Mouse (Mus musculus) liver, embryonic 15.5 days (tissue): ENCODE results near the gene D17Wsu92e. TPM values are rescaled to one million over a fixed set of nuclear protein-coding genes. Genes with fewer than 3 reads are reported as not detected.

Experiments used
- ATAC-seq: fragments of 200-750 bp; cut with Nextera tagmentation; 2 replicates; pipeline ENCODE4 v1.8.0; 2017; ENCODE audit warnings: moderate number of reproducible peaks, mild to moderate bottlenecking, moderate library complexity; ENCODE audit not compliant: insufficient read depth
- H3K27ac ChIP-seq: fragments of 300-500 bp; sonication (generic); replicated peaks from 2 replicates; pipeline ENCODE4 v1.5.1; 2015; ENCODE audit warnings: mild to moderate bottlenecking, inconsistent platforms
- H3K27me3 ChIP-seq: fragments of 300-500 bp; sonication (generic); 2 replicates; pipeline ENCODE4 v1.6.1; 2015; ENCODE audit warnings: mild to moderate bottlenecking, inconsistent platforms
- H3K36me3 ChIP-seq: fragments of 300-500 bp; sonication (generic); replicated peaks from 2 replicates; pipeline ENCODE4 v1.6.1; 2015; ENCODE audit warnings: moderate library complexity, mild to moderate bottlenecking, inconsistent platforms
- H3K4me1 ChIP-seq: fragments of 300-500 bp; sonication (generic); replicated peaks from 2 replicates; pipeline ENCODE4 v1.6.1; 2015; ENCODE audit warnings: inconsistent platforms
- H3K4me2 ChIP-seq: fragments of 300-500 bp; sonication (generic); 2 replicates; pipeline ENCODE4 v1.6.1; 2015; ENCODE audit warnings: moderate library complexity, mild to moderate bottlenecking, inconsistent platforms
- H3K4me3 ChIP-seq: fragments of 300-500 bp; sonication (generic); replicated peaks from 2 replicates; pipeline ENCODE4 v1.5.1; 2015; ENCODE audit warnings: mild to moderate bottlenecking, inconsistent platforms
- H3K9ac ChIP-seq: fragments of 300-500 bp; sonication (generic); 2 replicates; pipeline ENCODE4 v1.6.1; 2015; ENCODE audit warnings: moderate library complexity, mild to moderate bottlenecking, inconsistent platforms
- H3K9me3 ChIP-seq: fragments of 300-500 bp; sonication (generic); replicated peaks from 2 replicates; pipeline ENCODE4 v1.6.1; 2016; ENCODE audit warnings: inconsistent platforms
- WGBS: fragments of 180-500 bp; shearing (Covaris S2); methylation state at CpG from one replicate; pipeline ENCODE4 v1.1.7; 2015; ENCODE audit warnings: mixed read lengths; ENCODE audit not compliant: insufficient replicate concordance; 5-methylcytosine and 5-hydroxymethylcytosine counted together
- polyA plus RNA-seq: library from polyadenylated mRNA; unstranded; fragments of >200 nt; fragmentation: Nextera tagmentation; extraction: Ambion mirVana; gene quantifications from 2 replicates; pipeline ENCODE4 v1.2.1, GENCODE M21; 2015

Gene D17Wsu92e
- polyA plus RNA-seq, 1 experiment from 2014 or later, result 13.3 TPM

DNA sequence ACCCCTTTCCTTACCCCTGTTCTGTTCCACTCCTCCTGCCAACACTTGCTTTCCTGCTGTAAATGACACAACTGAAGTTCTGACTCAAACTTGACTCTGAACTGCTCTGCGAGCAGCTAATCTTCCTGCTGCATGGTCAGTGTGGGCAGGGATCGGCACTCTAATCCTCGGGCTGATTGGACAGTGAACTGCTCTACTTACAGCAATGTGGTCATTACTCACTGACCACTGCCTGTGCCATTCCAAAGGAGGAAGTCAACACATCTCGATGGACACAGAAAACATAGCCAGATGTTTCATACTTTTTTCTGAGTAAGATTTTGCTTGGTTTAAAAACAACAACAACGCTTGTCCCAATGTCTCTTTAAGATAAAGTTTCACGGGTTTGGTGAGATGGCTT, 55.4 kb downstream of the D17Wsu92e start:
- WGBS, result 92% methylated on average over 6 of the region's 6 CpGs
- Histone ChIP-seq H3K27me3 (no peaks in the 10 kb centered on the region), H3K4me1 (peaks cover 10% of the 10 kb centered on the region), H3K9me3 (no peaks in the 10 kb centered on the region; the same call in 1 of the 2 replicates), H3K9ac (no peak overlapping the region), H3K4me3 (no peak overlapping the region), H3K4me2 (no peak overlapping the region), H3K27ac (no peak overlapping the region), H3K36me3 (peaks cover 73% of the 10 kb centered on the region)
- no peak for ATAC-seq

DNA sequence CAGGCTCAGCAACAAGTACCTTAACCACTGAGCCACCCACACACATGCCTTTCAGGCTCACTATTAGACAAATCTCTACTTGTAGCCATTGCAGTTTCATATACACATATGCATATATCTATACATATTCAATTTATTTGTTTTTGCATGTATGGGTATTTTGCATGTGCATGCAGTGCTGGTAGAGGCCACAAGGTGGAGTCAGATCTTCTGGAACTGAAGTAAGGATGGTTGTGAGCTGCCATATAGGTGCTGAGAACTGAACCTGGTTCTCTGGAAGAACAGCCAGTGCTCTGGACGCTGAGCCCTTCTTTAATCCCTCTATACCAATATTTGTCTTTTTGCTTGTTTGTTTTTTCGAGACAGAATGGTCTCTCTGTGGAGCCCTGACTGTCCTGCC, 56.0 kb downstream of the D17Wsu92e start:
- H3K4me2 ChIP-seq, result no peak overlapping the region
- WGBS, result 85% methylated on average over 2 of the region's 2 CpGs
- H3K27ac ChIP-seq, result no peak overlapping the region
- H3K4me1 ChIP-seq, result peaks cover 15% of the 10 kb centered on the region
- H3K9me3 ChIP-seq, result no peaks in the 10 kb centered on the region; the same call in 1 of the 2 replicates
- no peak overlapping the region for H3K9ac ChIP-seq
- peaks cover 69% of the 10 kb centered on the region for H3K36me3 ChIP-seq
- H3K27me3 ChIP-seq, result no peaks in the 10 kb centered on the region
- no peak overlapping the region for H3K4me3 ChIP-seq
- ATAC-seq, result no peak

DNA sequence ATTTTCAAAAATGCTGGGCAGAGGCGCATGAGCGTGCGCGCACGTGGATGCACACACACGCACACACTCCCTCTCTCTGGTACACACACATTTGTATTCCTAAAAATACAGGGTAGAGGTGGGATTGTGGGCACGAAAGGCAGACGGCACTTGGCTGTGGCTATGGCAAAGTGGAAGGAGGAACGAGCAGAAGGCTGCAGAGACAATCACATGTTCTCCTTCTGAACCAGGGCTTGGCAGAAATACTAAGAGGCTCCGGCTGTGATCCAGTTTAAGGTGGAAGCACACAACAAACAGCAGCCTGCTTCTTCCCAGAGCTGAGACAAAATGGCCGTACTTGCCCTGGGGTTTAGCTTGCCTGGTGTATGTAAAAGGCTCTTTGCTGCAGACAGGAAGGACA, 57.6 kb downstream of the D17Wsu92e start:
- Histone ChIP-seq H3K9ac (no peak overlapping the region), H3K4me1 (peaks cover 16% of the 10 kb centered on the region; the same call in 1 of the 2 replicates), H3K27me3 (no peaks in the 10 kb centered on the region), H3K9me3 (no peaks in the 10 kb centered on the region; the same call in 1 of the 2 replicates), H3K36me3 (peaks cover 56% of the 10 kb centered on the region), H3K27ac (no peak overlapping the region), H3K4me3 (no peak overlapping the region), H3K4me2 (no peak overlapping the region)
- ATAC-seq, result no peak
- 85% methylated on average over 11 of the region's 11 CpGs for WGBS

DNA sequence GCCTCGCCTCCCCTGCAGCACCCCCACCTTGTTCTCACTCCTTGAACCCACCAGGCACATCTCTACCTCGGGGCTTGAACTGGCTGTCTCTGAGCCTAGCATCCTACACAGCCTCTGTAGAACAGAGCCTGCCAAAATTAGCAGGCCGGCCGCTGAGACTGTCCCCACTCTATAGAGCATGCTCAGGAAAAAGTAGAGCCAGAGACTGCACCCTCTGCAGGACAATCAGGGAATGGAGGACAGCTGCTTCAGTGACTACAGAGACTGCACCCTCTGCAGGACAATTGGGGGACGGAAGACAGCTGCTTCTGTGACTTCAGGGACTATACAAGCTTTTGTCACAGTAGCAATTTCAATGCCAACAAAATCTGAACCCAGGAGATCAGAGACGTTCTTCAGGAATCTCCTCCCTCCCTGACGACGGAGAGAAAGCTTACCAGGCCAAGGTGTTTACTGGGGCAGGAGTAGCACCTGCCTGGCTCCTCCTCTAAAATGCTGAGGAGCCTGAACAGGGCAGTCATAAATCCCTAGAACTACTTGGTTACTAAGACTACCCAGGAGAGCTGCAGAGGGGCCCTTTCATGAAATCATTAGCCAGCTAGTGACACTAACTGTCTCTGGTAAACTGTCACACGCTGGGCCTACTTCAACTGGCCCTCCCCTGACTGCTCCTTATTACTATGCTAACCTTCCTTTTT, 58.7 kb downstream of the D17Wsu92e start:
- H3K27ac ChIP-seq, result no peak overlapping the region
- peaks cover 45% of the 10 kb centered on the region for H3K36me3 ChIP-seq
- 50% methylated on average over 9 of the region's 9 CpGs for WGBS
- ATAC-seq, result 0 out of 2 replicates have a peak, but pooled peaks have one; percentile 21
- no peaks in the 10 kb centered on the region for H3K27me3 ChIP-seq
- H3K4me3 ChIP-seq, result no peak overlapping the region
- no peak overlapping the region for H3K4me2 ChIP-seq
- H3K9ac ChIP-seq, result no peak overlapping the region
- peaks cover 11% of the 10 kb centered on the region; the same call in 1 of the 2 replicates for H3K4me1 ChIP-seq
- H3K9me3 ChIP-seq, result no peaks in the 10 kb centered on the region; the same call in 1 of the 2 replicates

DNA sequence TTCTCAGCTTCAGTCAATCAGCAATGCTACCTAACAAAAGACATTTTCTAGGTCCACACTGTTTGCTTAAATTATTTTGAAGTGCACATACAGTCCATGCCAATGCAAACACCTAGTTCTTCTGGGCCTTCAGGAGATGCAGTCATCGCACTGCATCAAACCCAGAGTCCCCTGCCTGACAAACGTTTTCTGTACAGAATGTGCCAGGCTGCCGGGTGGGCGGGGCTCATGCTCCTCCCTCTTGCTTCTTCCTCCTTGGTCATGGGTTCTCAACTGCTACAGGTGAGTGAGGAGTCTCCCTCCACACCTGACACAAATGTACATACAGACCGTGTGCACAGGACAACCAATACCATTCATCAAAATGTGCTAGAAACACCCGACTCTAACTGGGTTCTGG, 60.3 kb downstream of the D17Wsu92e start:
- WGBS, result 70% methylated on average over 6 of the region's 6 CpGs
- Histone ChIP-seq H3K9me3 (no peaks in the 10 kb centered on the region; the same call in 1 of the 2 replicates), H3K4me2 (no peak overlapping the region), H3K4me3 (no peak overlapping the region), H3K4me1 (peaks cover 11% of the 10 kb centered on the region; the same call in 1 of the 2 replicates), H3K36me3 (peaks cover 34% of the 10 kb centered on the region), H3K27ac (no peak overlapping the region), H3K27me3 (no peaks in the 10 kb centered on the region), H3K9ac (no peak overlapping the region)
- no peak for ATAC-seq

DNA sequence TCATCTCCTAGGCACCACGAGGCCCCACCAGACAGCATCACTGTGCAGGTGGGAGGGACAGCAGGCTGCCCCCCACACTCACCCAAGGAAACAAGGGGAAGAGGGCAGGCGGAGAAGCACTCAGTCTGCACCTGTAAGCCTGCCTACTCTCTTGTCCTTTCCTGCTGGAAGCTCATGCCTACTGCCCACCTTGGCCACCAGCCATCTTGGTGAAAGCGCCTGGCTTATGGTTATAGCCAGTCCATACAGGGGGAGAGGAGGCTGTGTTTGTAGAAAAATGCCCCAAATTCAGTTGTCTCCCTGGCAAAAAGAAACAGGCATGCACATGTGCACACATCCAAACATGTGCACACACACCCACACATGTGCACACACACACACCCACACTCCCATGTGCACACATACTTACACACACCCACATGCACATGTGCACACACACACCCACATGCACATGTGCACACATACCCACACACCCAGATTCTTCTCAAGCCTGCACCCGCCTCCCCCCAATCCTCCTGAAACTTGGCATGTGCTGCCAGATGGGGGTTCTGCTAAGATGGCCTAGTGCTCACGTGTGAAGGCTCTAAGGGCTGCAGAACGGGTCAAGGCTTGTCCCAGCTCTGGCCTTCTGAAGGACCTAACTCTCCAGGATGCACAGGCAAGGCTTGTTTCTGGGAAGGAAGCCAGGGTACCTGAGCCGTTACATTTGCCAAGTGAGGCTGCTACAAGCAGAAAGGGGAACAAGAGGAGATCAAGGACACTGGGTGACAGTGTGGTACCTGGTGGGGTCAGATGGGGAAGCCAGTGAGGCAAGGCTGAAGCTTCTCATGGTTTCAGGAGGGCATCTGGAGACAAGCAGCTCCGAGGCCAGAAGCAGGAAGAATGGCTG, 68.9 kb downstream of the D17Wsu92e start:
- Histone ChIP-seq H3K27ac (no peak overlapping the region), H3K4me1 (no peaks in the 10 kb centered on the region), H3K4me2 (no peak overlapping the region), H3K9ac (no peak overlapping the region), H3K4me3 (no peak overlapping the region), H3K9me3 (no peaks in the 10 kb centered on the region), H3K36me3 (peaks cover 43% of the 10 kb centered on the region), H3K27me3 (no peaks in the 10 kb centered on the region)
- 77% methylated on average over 8 of the region's 8 CpGs for WGBS
- no peak for ATAC-seq

DNA sequence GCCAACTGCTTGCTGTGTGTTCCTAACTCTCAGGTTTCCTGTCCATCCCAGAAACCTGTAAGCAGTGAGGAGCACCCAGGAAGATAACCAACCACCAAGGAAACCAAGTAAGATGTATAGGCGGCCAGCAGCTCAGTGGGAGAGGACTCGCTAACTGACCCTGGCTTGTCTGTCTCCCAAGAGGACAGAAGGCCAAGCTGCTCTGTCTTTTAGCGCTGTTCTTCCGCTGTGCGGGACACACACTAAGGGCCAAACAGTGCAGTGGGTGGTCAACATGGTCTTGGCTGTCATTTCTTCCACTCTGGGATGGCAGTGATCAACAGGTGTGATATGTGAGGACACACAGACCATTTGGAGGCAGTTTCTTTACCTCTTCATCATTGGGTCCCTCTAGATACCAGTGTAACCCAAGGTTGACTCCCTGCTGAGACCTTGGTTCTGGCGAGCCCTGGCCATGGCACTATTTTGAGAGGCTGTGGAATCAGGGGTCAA, 70.0 kb downstream of the D17Wsu92e start:
- no peak overlapping the region for H3K4me3 ChIP-seq
- no peak overlapping the region for H3K9ac ChIP-seq
- H3K4me2 ChIP-seq, result no peak overlapping the region
- no peak for ATAC-seq
- H3K27ac ChIP-seq, result no peak overlapping the region
- H3K9me3 ChIP-seq, result no peaks in the 10 kb centered on the region
- H3K36me3 ChIP-seq, result peaks cover 41% of the 10 kb centered on the region
- no peaks in the 10 kb centered on the region for H3K4me1 ChIP-seq
- H3K27me3 ChIP-seq, result no peaks in the 10 kb centered on the region
- 75% methylated on average over 6 of the region's 6 CpGs for WGBS

DNA sequence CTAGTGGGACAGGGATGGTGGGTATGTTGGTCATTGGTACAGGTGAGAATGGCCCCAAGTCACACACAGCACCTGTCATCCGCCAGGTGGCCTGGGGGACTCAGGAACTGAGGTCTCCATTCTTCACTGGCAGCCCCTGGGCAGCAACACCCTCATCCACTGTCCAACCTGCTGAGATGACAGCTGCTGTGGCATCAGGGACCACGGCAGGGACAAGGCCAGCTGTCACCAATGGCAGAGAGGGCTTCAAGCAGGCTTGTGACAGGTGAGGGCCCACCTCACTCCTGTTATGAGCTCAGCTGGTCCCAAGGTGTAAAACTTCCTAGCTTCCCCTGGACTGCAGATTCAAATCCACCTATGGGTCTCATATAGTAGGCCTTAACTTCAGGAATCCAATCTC, 72.3 kb downstream of the D17Wsu92e start:
- Histone ChIP-seq H3K9me3 (no peaks in the 10 kb centered on the region), H3K27me3 (no peaks in the 10 kb centered on the region), H3K4me3 (no peak overlapping the region), H3K4me1 (no peaks in the 10 kb centered on the region), H3K27ac (no peak overlapping the region), H3K4me2 (no peak overlapping the region), H3K9ac (no peak overlapping the region), H3K36me3 (peaks cover 18% of the 10 kb centered on the region)
- 69% methylated on average over 2 of the region's 2 CpGs for WGBS
- ATAC-seq, result no peak

DNA sequence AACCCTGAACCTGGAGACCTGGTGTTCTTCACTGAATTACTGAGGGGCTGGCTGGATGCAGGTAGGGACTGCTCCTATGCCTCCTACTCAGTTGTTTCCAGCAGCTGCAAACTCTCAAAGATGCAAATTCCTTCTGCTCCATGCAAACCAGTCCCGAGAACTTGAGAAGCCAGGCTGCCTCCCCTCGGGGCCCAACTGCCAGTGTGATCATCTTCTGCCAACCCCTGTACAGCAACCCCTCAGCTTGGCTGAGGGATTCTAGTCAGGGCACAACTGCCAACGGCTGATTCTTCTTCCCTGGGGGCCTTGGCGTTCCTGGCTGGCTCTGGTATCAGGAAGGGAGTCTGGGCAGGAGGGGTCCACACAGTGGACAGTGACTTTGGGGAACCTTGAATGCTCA, 74.0 kb downstream of the D17Wsu92e start:
- 61% methylated on average over 4 of the region's 4 CpGs for WGBS
- Histone ChIP-seq H3K9me3 (no peaks in the 10 kb centered on the region), H3K9ac (no peak overlapping the region)

DNA sequence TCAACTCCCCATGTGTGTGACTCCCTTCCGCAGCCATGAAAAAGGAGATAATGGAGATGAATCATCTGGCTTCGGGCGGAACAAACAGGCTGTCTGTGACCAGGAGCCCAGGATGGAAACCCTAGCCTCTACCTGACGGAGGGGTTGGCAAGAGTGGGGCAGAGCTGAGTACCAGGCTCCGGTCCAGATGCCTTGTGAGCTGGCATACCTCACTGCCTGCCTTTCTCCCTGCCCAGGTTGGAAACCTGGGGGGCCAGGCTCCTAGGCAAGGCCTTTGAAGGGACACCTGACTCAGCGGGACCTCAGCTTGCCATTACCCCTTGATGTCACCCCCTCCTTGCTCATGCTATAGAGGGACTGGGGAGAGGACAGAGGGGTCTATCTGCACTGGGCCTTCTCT, 79.5 kb downstream of the D17Wsu92e start:
- Histone ChIP-seq H3K4me3 (no peak overlapping the region), H3K4me2 (no peak overlapping the region), H3K27ac (no peak overlapping the region), H3K4me1 (no peaks in the 10 kb centered on the region), H3K9ac (no peak overlapping the region), H3K36me3 (no peaks in the 10 kb centered on the region), H3K9me3 (no peaks in the 10 kb centered on the region), H3K27me3 (no peaks in the 10 kb centered on the region)
- ATAC-seq, result no peak
- 73% methylated on average over 6 of the region's 6 CpGs for WGBS

More for the DNA sequence above, 74.0 kb downstream of the D17Wsu92e start:
- Histone ChIP-seq H3K4me2 (no peak overlapping the region), H3K4me3 (no peak overlapping the region), H3K36me3 (0 out of 2 replicates have a peak, but pooled peaks cover 4% of the 10 kb centered on the region), H3K4me1 (no peaks in the 10 kb centered on the region), H3K27me3 (no peaks in the 10 kb centered on the region), H3K27ac (no peak overlapping the region)
- ATAC-seq, result no peak
